Mouse (Mus musculus): Measurements from ENCODE around the gene Kmt2a. TPM values are rescaled to one million over a fixed set of nuclear protein-coding genes. Genes with fewer than 3 reads are reported as not detected.

The Kmt2a gene
- polyA plus RNA-seq, 1 experiment from 2014 or later: 12.3 TPM

DNA sequence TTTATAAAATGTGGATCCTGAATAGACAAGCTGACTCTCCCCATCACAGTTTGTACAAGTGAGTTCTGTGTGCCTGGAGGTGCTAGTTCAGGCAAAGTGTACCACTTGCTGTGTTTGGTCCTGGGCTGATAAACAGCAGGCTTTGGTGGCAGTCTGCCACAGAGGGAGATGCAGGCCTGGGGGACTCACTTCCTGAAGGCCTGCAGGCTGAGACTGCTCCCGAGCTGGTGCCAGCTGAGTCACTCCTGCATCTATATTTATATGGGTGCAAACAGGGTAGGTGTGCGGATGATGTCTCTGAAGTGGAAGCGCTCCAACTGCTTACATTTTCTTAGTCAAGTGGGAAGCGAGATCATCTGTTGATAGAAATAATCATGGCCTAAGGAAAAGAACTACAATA, 24.5 kb upstream of the Kmt2a start:
- H3K4me3 ChIP-seq (ENCODE audit: low read depth, low read length): no peak overlapping the region
- H3K36me3 ChIP-seq (ENCODE audit: control insufficient read depth, insufficient read depth, low read length): peaks cover 9% of the 10 kb centered on the region
- H3K27me3 ChIP-seq (replicated peaks; ENCODE audit: control insufficient read depth, insufficient read depth, low read length): no peaks in the 10 kb centered on the region
- no peak for DNase-seq (ENCODE audit: low spot score)
- H3K4me2 ChIP-seq (ENCODE audit: low read depth, low read length): no peak overlapping the region
- H3K4me1 ChIP-seq (ENCODE audit: control insufficient read depth, insufficient read depth, low read length): no peaks in the 10 kb centered on the region
- no peak for ATAC-seq (ENCODE audit: low read depth)
- no peaks in the 10 kb centered on the region for H3K9me3 ChIP-seq (ENCODE audit: control insufficient read depth, low read length)
- H3K9ac ChIP-seq (ENCODE audit: low read depth, low read length): no peak overlapping the region
- no peak overlapping the region for H3K27ac ChIP-seq (replicated peaks; ENCODE audit: low read depth, low read length)
- WGBS: 73% methylated on average over 4 of the region's 4 CpGs

DNA sequence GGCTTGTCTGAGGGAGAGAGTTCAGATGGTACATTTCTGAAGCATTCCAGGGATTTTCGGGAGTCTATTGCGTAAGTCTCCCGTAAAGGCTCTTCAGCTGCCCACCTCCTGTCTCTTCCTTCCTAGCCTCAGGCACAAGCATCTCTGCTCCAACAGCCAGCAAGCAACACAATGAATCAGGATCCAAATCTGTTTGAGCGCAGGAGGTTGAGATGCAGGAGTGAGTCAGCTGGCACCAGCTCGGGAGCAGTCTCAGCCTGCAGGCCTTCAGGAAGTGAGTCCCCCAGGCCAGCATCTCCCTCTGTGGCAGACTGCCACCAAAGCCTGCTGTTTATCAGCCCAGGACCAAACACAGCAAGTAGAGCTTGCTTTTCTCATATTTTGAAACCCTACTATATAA, 23.9 kb upstream of the Kmt2a start:
- H3K9me3 ChIP-seq (ENCODE audit: control insufficient read depth, low read length): no peaks in the 10 kb centered on the region
- no peak overlapping the region for H3K27ac ChIP-seq (replicated peaks; ENCODE audit: low read depth, low read length)
- H3K4me1 ChIP-seq (ENCODE audit: control insufficient read depth, insufficient read depth, low read length): no peaks in the 10 kb centered on the region
- peaks cover 2% of the 10 kb centered on the region; the same call in 1 of the 2 replicates for H3K36me3 ChIP-seq (ENCODE audit: control insufficient read depth, insufficient read depth, low read length)
- no peak for ATAC-seq (ENCODE audit: low read depth)
- H3K27me3 ChIP-seq (replicated peaks; ENCODE audit: control insufficient read depth, insufficient read depth, low read length): no peaks in the 10 kb centered on the region
- no peak overlapping the region for H3K4me3 ChIP-seq (ENCODE audit: low read depth, low read length)
- DNase-seq (ENCODE audit: low spot score): no peak
- WGBS: 46% methylated on average over 5 of the region's 5 CpGs
- H3K9ac ChIP-seq (ENCODE audit: low read depth, low read length): no peak overlapping the region
- no peak overlapping the region for H3K4me2 ChIP-seq (ENCODE audit: low read depth, low read length)

DNA sequence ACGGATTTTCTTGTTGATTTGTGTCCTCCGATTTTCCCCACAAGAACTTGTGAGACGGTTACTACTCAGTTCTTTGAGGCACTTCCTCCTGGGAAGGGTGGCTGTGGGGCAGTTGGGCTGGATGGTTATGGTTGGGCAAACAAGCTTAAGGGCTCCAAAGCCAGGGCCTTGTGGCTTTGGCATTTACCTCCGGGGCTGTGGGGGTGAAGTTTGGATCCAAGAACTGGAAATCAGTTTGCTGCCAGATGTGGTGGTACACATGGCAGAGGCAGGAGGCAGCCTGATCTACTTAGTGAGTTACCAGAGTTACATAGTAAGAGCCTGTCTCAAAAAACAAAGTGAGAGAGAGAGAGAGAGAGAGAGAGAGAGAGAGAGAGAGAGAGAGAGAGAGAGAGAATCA, 22.8 kb upstream of the Kmt2a start:
- no peak for ATAC-seq (ENCODE audit: low read depth)
- no peak overlapping the region for H3K27ac ChIP-seq (replicated peaks; ENCODE audit: low read depth, low read length)
- no peaks in the 10 kb centered on the region for H3K27me3 ChIP-seq (replicated peaks; ENCODE audit: control insufficient read depth, insufficient read depth, low read length)
- DNase-seq (ENCODE audit: low spot score): no peak
- 84% methylated on average over 4 of the region's 4 CpGs for WGBS
- no peak overlapping the region for H3K9ac ChIP-seq (ENCODE audit: low read depth, low read length)
- no peaks in the 10 kb centered on the region for H3K36me3 ChIP-seq (ENCODE audit: control insufficient read depth, insufficient read depth, low read length)
- no peaks in the 10 kb centered on the region for H3K9me3 ChIP-seq (ENCODE audit: control insufficient read depth, low read length)
- H3K4me3 ChIP-seq (ENCODE audit: low read depth, low read length): no peak overlapping the region
- no peak overlapping the region for H3K4me2 ChIP-seq (ENCODE audit: low read depth, low read length)
- H3K4me1 ChIP-seq (ENCODE audit: control insufficient read depth, insufficient read depth, low read length): no peaks in the 10 kb centered on the region

DNA sequence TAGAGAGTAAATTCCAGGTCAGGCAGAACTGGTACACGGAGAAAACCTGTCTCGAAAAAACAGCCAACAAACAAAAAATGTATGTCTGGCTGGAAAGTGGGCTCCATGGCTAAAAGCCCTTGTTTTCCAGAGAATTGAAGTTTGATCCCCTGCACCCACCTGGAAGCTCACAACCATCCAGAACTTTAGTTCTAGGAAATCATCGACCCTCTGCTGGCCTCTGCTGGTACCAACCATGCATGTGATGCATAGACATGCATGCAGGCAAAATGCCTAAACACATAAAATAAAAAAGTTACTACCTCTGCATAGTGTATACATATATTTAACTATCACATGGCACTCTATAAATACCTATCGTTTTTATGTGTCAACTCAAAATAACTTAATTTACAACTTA, 19.3 kb upstream of the Kmt2a start:
- Histone ChIP-seq H3K9me3 (ENCODE audit: control insufficient read depth, low read length) (no peaks in the 10 kb centered on the region), H3K4me2 (ENCODE audit: low read depth, low read length) (no peak overlapping the region), H3K4me1 (ENCODE audit: control insufficient read depth, insufficient read depth, low read length) (no peaks in the 10 kb centered on the region), H3K27ac (replicated peaks; ENCODE audit: low read depth, low read length) (no peak overlapping the region), H3K4me3 (ENCODE audit: low read depth, low read length) (no peak overlapping the region), H3K27me3 (replicated peaks; ENCODE audit: control insufficient read depth, insufficient read depth, low read length) (no peaks in the 10 kb centered on the region), H3K9ac (ENCODE audit: low read depth, low read length) (no peak overlapping the region), H3K36me3 (ENCODE audit: control insufficient read depth, insufficient read depth, low read length) (no peaks in the 10 kb centered on the region)
- ATAC-seq (ENCODE audit: low read depth): no peak
- no peak for DNase-seq (ENCODE audit: low spot score)
- 69% methylated on average over 4 of the region's 4 CpGs for WGBS

DNA sequence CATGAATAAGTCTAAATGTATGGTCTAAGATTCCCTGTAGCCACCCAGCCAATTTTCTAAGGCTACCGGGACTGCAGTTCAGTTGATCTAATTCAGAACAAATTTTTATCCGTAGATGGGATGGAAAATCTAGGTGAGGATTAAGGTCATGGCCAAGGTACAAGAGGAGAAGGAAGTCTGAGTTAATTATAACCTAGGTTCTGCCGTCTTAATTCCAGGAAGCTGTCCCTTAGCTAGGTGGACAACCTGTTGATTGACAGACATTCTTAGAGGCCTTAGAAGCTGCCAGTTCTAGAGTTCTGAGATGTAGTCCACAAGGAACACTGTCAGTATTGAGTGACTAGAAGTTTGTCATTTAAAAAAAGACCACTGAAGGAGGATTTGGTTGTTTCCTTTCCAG, 18.6 kb upstream of the Kmt2a start:
- no peaks in the 10 kb centered on the region for H3K27me3 ChIP-seq (replicated peaks; ENCODE audit: control insufficient read depth, insufficient read depth, low read length)
- no peak overlapping the region for H3K9ac ChIP-seq (ENCODE audit: low read depth, low read length)
- 63% methylated on average over 3 of the region's 3 CpGs for WGBS
- ATAC-seq (ENCODE audit: low read depth) (no peak), DNase-seq (ENCODE audit: low spot score) (no peak)
- H3K27ac ChIP-seq (replicated peaks; ENCODE audit: low read depth, low read length): no peak overlapping the region
- H3K4me1 ChIP-seq (ENCODE audit: control insufficient read depth, insufficient read depth, low read length): no peaks in the 10 kb centered on the region
- H3K4me3 ChIP-seq (ENCODE audit: low read depth, low read length): no peak overlapping the region
- H3K36me3 ChIP-seq (ENCODE audit: control insufficient read depth, insufficient read depth, low read length): no peaks in the 10 kb centered on the region
- no peak overlapping the region for H3K4me2 ChIP-seq (ENCODE audit: low read depth, low read length)
- H3K9me3 ChIP-seq (ENCODE audit: control insufficient read depth, low read length): no peaks in the 10 kb centered on the region

DNA sequence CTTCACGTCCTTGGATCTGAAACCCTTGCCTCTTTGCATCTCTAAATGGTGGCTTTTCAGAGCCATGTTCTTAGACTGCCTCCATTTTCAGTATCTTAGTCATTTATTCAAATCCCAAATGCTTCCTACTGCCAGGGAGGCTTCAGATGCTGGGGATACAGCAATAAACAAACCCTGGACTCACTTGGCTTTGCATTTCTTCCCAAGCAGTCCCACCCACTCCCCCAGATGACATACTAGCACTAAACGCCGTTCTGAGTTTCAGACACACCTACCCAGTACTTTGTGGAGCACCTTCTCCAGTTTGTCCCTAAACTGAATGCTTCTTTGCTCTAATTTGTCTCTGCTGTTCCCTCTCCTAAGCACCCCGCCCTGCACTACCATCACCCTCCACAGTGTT, 15.9 kb upstream of the Kmt2a start:
- Histone ChIP-seq H3K4me1 (ENCODE audit: control insufficient read depth, insufficient read depth, low read length) (no peaks in the 10 kb centered on the region), H3K9ac (ENCODE audit: low read depth, low read length) (no peak overlapping the region), H3K9me3 (ENCODE audit: control insufficient read depth, low read length) (no peaks in the 10 kb centered on the region), H3K27me3 (replicated peaks; ENCODE audit: control insufficient read depth, insufficient read depth, low read length) (no peaks in the 10 kb centered on the region), H3K4me2 (ENCODE audit: low read depth, low read length) (no peak overlapping the region), H3K4me3 (ENCODE audit: low read depth, low read length) (no peak overlapping the region), H3K36me3 (ENCODE audit: control insufficient read depth, insufficient read depth, low read length) (no peaks in the 10 kb centered on the region), H3K27ac (replicated peaks; ENCODE audit: low read depth, low read length) (no peak overlapping the region)
- 63% methylated on average over 4 of the region's 4 CpGs for WGBS
- no peak for ATAC-seq (ENCODE audit: low read depth)
- DNase-seq (ENCODE audit: low spot score): no peak

DNA sequence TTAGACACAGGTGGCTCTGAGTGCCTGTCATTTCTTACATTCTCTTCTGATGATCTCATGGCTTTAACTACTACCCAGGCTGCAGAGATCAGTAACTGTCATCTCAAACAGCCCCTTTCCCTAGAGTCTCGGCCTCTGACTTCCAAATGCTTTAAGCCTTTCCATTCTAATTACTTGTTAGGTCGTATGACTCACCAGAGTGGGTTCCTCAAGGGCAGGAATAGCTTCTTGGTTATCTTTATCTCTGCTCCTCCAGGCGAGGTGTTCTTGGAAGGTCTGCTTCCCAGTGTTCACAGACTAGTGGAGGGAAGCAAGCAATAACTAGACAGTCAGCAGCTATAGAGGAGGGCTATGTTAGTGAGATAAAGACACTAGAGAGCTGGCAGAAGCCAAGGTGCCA, 11.6 kb upstream of the Kmt2a start:
- H3K27ac ChIP-seq (replicated peaks; ENCODE audit: low read depth, low read length): no peak overlapping the region
- no peaks in the 10 kb centered on the region for H3K27me3 ChIP-seq (replicated peaks; ENCODE audit: control insufficient read depth, insufficient read depth, low read length)
- DNase-seq (ENCODE audit: low spot score) (no peak), ATAC-seq (ENCODE audit: low read depth) (no peak)
- H3K36me3 ChIP-seq (ENCODE audit: control insufficient read depth, insufficient read depth, low read length): no peaks in the 10 kb centered on the region
- 52% methylated on average over 3 of the region's 3 CpGs for WGBS
- no peak overlapping the region for H3K9ac ChIP-seq (ENCODE audit: low read depth, low read length)
- H3K9me3 ChIP-seq (ENCODE audit: control insufficient read depth, low read length): no peaks in the 10 kb centered on the region
- H3K4me2 ChIP-seq (ENCODE audit: low read depth, low read length): no peak overlapping the region
- no peak overlapping the region for H3K4me3 ChIP-seq (ENCODE audit: low read depth, low read length)
- no peaks in the 10 kb centered on the region for H3K4me1 ChIP-seq (ENCODE audit: control insufficient read depth, insufficient read depth, low read length)

DNA sequence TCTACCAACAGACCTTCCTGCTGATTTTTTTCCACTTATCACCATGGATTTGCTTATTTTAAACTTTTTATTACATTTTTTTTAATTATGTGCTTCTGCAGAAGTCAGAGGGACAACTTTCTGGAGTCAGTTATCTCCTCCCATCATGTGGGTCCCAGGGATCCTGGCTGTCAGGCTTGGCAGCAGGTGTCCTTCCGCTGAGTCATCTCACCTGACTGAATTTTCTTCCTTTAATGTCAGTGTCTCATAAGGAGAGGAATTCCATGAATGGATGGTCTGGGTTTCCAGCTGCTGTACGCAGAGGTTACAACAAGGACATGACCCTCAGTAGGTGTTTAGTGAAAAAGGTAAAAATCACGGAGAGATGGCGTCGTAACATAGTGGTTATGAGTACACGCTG, 10.1 kb upstream of the Kmt2a start:
- no peak overlapping the region for H3K4me2 ChIP-seq (ENCODE audit: low read depth, low read length)
- no peak overlapping the region for H3K4me3 ChIP-seq (ENCODE audit: low read depth, low read length)
- ATAC-seq (ENCODE audit: low read depth) (no peak), DNase-seq (ENCODE audit: low spot score) (no peak)
- H3K36me3 ChIP-seq (ENCODE audit: control insufficient read depth, insufficient read depth, low read length): no peaks in the 10 kb centered on the region
- no peaks in the 10 kb centered on the region for H3K27me3 ChIP-seq (replicated peaks; ENCODE audit: control insufficient read depth, insufficient read depth, low read length)
- H3K27ac ChIP-seq (replicated peaks; ENCODE audit: low read depth, low read length): no peak overlapping the region
- no peaks in the 10 kb centered on the region for H3K4me1 ChIP-seq (ENCODE audit: control insufficient read depth, insufficient read depth, low read length)
- H3K9me3 ChIP-seq (ENCODE audit: control insufficient read depth, low read length): no peaks in the 10 kb centered on the region
- 80% methylated on average over 6 of the region's 6 CpGs for WGBS
- H3K9ac ChIP-seq (ENCODE audit: low read depth, low read length): no peak overlapping the region

DNA sequence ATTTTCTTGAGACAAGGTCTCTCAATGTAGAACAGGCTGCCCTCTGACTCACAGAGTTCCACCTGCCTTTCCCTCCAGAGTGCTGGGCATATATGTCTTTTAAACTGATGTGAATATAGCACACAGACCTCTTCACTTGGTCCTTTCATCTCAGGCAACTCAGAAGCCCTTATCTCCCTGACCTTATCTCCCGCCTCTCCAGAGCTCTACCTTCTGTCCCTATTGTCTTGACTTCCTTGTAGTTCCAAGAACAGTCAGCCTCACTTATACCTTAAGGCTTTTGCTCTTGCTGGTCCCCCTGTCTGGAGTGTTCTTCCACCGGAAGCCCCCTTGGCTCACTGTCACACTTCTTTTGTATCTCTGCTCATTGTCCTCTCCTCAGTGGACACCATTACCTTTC, 9.0 kb upstream of the Kmt2a start:
- H3K9me3 ChIP-seq (ENCODE audit: control insufficient read depth, low read length): no peaks in the 10 kb centered on the region
- no peaks in the 10 kb centered on the region for H3K36me3 ChIP-seq (ENCODE audit: control insufficient read depth, insufficient read depth, low read length)
- H3K9ac ChIP-seq (ENCODE audit: low read depth, low read length): no peak overlapping the region
- H3K4me2 ChIP-seq (ENCODE audit: low read depth, low read length): no peak overlapping the region
- no peak overlapping the region for H3K4me3 ChIP-seq (ENCODE audit: low read depth, low read length)
- DNase-seq (ENCODE audit: low spot score): no peak
- no peak overlapping the region for H3K27ac ChIP-seq (replicated peaks; ENCODE audit: low read depth, low read length)
- ATAC-seq (ENCODE audit: low read depth): no peak
- no peaks in the 10 kb centered on the region for H3K4me1 ChIP-seq (ENCODE audit: control insufficient read depth, insufficient read depth, low read length)
- WGBS: 66% methylated on average over 2 of the region's 2 CpGs
- H3K27me3 ChIP-seq (replicated peaks; ENCODE audit: control insufficient read depth, insufficient read depth, low read length): no peaks in the 10 kb centered on the region
